Mouse (Mus musculus) limb, embryonic 14.5 days (tissue): ENCODE results near the gene Arhgef7. TPM values are rescaled to one million over a fixed set of nuclear protein-coding genes. Genes with fewer than 3 reads are reported as not detected.
A peak's percentile ranks its signal among the peaks of the same experiment; 100 is the strongest.

Experiments used
- ATAC-seq: fragments of 200-750 bp; cut with Nextera tagmentation; 2 replicates; pipeline ENCODE4 v1.8.0; 2017; ENCODE audit warnings: low read depth, moderate number of reproducible peaks, moderate TSS enrichment; ENCODE audit not compliant: low FRiP score
- DNase-seq: peaks from one replicate; pipeline ENCODE4 v3.0.0-alpha.2; 2015; ENCODE audit warnings: low spot score
- H3K27ac ChIP-seq: fragments of 300-500 bp; sonication (generic); replicated peaks from 2 replicates; pipeline ENCODE4 v1.5.1; 2014; ENCODE audit warnings: low read depth, mild to moderate bottlenecking, low read length, moderate library complexity, mixed read lengths
- H3K27me3 ChIP-seq: fragments of 300-500 bp; sonication (generic); 2 replicates; pipeline ENCODE4 v1.6.1; 2014; ENCODE audit warnings: low read length, mixed read lengths; ENCODE audit not compliant: control insufficient read depth, insufficient read depth
- H3K36me3 ChIP-seq: fragments of 300-500 bp; sonication (generic); 2 replicates; pipeline ENCODE4 v1.6.1; 2014; ENCODE audit warnings: mild to moderate bottlenecking, low read length, moderate library complexity, mixed read lengths; ENCODE audit not compliant: control insufficient read depth, insufficient read depth
- H3K4me1 ChIP-seq: fragments of 300-500 bp; sonication (generic); 2 replicates; pipeline ENCODE4 v1.6.1; 2014; ENCODE audit warnings: antibody characterized with exemption, low read length, mixed read lengths; ENCODE audit not compliant: control insufficient read depth, insufficient read depth
- H3K4me2 ChIP-seq: fragments of 300-500 bp; sonication (generic); replicated peaks from 2 replicates; pipeline ENCODE4 v1.6.1; 2014; ENCODE audit warnings: low read depth, mild to moderate bottlenecking, low read length, moderate library complexity; ENCODE audit not compliant: severe bottlenecking
- H3K4me3 ChIP-seq: fragments of 300-500 bp; sonication (generic); replicated peaks from 2 replicates; pipeline ENCODE4 v1.5.1; 2014; ENCODE audit warnings: low read length
- H3K9ac ChIP-seq: fragments of 300-500 bp; sonication (generic); 2 replicates; pipeline ENCODE4 v1.6.1; 2014; ENCODE audit warnings: mild to moderate bottlenecking, low read depth, low read length, moderate library complexity; ENCODE audit not compliant: severe bottlenecking
- H3K9me3 ChIP-seq: fragments of 300-500 bp; sonication (generic); 2 replicates; pipeline ENCODE4 v1.6.1; 2016; ENCODE audit warnings: low read length; ENCODE audit not compliant: control insufficient read depth
- POLR2A ChIP-seq: fragments of 200-500 bp; IDR thresholded peaks from 2 replicates; pipeline ENCODE4 v1.8.0; 2012; ENCODE audit warnings: inconsistent platforms, mild to moderate bottlenecking, moderate library complexity, borderline replicate concordance; ENCODE audit not compliant: insufficient read depth, insufficient read length; ENCODE audit errors: extremely low read depth
- WGBS: fragments of 180-500 bp; shearing (Covaris S2); extraction: QIAGEN DNeasy Blood & Tissue Kit; methylation state at CpG from one replicate; pipeline ENCODE4 v1.1.7; 2014; 5-methylcytosine and 5-hydroxymethylcytosine counted together
- polyA plus RNA-seq, 2 experiments: library from polyadenylated mRNA; depleted of rRNA in 1 of 2; stranded (reverse) in 1 of 2; unstranded in 1 of 2; fragments of >200 nt; fragmentation: Nextera tagmentation in 1 of 2; extraction: Ambion mirVana in 1 of 2; gene quantifications; 2 replicates each; pipeline versions ENCODE4 v1.2.1 to v1.2.3; 2012 to 2014

Gene Arhgef7
- polyA plus RNA-seq, 2 experiments, result 52.6 to 54.4 TPM

DNA sequence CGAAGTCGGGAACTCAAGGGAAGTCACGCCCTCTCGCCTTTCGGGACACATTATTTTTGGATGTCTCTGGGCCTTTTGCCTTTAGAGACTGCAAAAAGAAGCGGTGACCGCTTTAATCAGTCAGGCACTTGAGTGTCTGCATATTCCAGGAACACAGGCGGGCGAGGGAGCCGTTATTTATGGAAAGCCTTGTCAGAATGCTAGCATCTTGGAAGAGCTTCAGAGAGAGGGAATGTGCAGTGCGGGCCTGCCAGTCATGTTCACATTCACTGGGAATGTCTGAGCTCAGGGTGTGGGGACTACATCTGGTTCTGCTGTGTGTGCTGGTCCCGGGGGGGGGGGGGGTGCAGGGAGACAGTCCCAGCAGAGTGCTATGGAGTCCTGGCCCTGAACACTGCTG lies 21.7 kb upstream of the Arhgef7 start:
- Histone ChIP-seq H3K4me3 (no peak overlapping the region), H3K36me3 (no peaks in the 10 kb centered on the region), H3K9me3 (no peaks in the 10 kb centered on the region), H3K27ac (no peak overlapping the region), H3K4me1 (no peaks in the 10 kb centered on the region), H3K9ac (no peak overlapping the region), H3K4me2 (no peak overlapping the region), H3K27me3 (no peaks in the 10 kb centered on the region)
- ATAC-seq (no peak), DNase-seq (peak; percentile 28)
- TF ChIP-seq POLR2A, result no peak
- 77% methylated on average over 12 of the region's 12 CpGs for WGBS

DNA sequence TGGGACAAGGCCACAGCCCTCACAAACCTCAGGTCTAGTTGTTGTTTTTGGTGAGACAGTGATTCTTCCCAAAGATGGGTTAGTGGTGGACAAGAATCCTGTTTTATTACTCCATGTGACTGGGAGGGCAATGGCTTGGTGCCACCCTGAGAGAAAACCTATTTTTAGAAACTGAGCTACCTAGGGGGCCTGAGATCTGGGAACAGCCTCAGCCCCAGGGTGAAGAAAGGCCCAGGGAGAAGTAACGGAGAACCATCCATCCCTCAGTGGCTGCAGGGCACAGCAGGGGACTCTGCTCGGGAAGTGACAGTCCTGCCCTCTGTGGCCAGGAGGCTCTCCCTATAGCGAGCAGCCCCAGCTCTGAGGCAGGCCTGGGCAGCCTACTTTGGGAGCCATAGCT lies 19.8 kb upstream of the Arhgef7 start:
- Histone ChIP-seq H3K4me1 (no peaks in the 10 kb centered on the region), H3K27me3 (no peaks in the 10 kb centered on the region), H3K4me3 (no peak overlapping the region), H3K9ac (no peak overlapping the region), H3K36me3 (no peaks in the 10 kb centered on the region), H3K27ac (no peak overlapping the region), H3K4me2 (no peak overlapping the region), H3K9me3 (no peaks in the 10 kb centered on the region)
- 12% methylated on average over 3 of the region's 3 CpGs for WGBS
- DNase-seq (no peak), ATAC-seq (no peak)
- no peak for TF ChIP-seq POLR2A

DNA sequence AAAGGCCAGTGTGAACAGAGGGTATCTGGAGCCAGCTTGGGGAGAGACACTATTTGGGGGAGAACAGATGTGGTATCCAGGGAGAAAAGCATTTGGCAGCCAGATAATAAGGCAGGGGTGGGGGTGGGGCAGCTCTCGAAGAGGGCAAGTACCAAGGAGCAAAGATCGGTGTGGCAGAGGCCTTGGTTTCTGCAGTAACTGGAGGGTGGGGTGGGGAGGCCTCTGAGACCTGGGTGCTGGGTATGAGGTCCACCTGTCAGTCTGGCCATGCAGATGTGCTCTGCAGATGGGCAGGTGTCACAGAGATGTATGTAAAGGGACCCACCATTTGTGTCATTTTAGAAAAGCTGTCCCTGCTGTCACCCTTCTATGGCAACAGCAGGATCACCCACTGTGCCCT lies 18.7 kb upstream of the Arhgef7 start:
- Histone ChIP-seq H3K9me3 (no peaks in the 10 kb centered on the region), H3K27ac (no peak overlapping the region), H3K9ac (no peak overlapping the region), H3K4me1 (no peaks in the 10 kb centered on the region), H3K36me3 (no peaks in the 10 kb centered on the region), H3K4me2 (no peak overlapping the region), H3K4me3 (no peak overlapping the region), H3K27me3 (no peaks in the 10 kb centered on the region)
- no peak for TF ChIP-seq POLR2A
- ATAC-seq (no peak), DNase-seq (no peak)
- 36% methylated on average over 2 of the region's 2 CpGs for WGBS

DNA sequence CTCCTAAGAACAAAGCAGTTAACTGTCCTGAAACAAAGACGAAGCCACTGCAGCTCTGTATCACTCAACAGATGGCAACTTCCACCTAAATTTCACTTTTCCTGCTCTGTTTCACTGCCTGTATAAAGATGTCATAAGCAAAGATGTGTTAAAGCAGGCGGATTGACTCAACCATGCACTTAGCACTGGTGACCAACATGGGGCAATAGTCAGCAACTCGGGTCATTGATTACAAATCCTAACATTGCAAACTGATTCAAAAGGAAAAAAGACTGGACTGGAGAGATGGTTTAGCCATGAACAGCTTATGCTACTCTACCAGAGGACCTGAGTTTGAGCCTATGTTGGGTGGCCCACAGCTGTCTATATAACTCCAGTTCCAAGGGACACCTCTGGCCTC lies 18.0 kb upstream of the Arhgef7 start:
- H3K9me3 ChIP-seq, result no peaks in the 10 kb centered on the region

DNA sequence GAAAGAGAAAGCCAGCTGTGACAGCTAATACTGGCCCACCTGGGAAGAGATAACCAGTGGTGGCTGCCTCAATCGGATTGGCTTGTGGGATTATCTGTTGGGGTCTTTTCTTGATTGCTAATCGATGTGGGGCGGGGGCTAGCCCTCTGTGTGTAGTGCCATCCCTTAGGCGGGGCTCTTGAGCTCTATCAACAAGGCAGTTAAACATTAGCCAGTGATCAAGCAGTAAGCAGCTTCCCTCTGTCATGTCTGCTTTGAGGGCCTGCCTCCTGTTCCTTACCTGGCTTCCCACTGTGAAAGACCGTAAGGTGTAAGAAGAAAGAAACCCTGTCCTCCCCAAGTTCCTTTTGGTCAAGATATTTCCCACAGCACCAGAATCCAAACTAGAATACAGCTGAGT lies 17.1 kb upstream of the Arhgef7 start:
- WGBS, result 62% methylated on average over 5 of the region's 5 CpGs
- no peak for DNase-seq
- TF ChIP-seq POLR2A, result no peak
- Histone ChIP-seq H3K27me3 (no peaks in the 10 kb centered on the region), H3K27ac (no peak overlapping the region), H3K4me3 (no peak overlapping the region), H3K9ac (no peak overlapping the region), H3K36me3 (no peaks in the 10 kb centered on the region), H3K9me3 (no peaks in the 10 kb centered on the region), H3K4me2 (no peak overlapping the region), H3K4me1 (no peaks in the 10 kb centered on the region)
- ATAC-seq, result no peak

More for the DNA sequence above, 18.0 kb upstream of the Arhgef7 start:
- WGBS, result 85% methylated on average over 3 of the region's 3 CpGs
- H3K36me3 ChIP-seq, result no peaks in the 10 kb centered on the region
- H3K27ac ChIP-seq, result no peak overlapping the region
- H3K27me3 ChIP-seq, result no peaks in the 10 kb centered on the region
- DNase-seq (no peak), ATAC-seq (no peak)
- no peak overlapping the region for H3K4me2 ChIP-seq
- H3K9ac ChIP-seq, result no peak overlapping the region
- H3K4me1 ChIP-seq, result no peaks in the 10 kb centered on the region
- TF ChIP-seq POLR2A, result no peak
- H3K4me3 ChIP-seq, result no peak overlapping the region

DNA sequence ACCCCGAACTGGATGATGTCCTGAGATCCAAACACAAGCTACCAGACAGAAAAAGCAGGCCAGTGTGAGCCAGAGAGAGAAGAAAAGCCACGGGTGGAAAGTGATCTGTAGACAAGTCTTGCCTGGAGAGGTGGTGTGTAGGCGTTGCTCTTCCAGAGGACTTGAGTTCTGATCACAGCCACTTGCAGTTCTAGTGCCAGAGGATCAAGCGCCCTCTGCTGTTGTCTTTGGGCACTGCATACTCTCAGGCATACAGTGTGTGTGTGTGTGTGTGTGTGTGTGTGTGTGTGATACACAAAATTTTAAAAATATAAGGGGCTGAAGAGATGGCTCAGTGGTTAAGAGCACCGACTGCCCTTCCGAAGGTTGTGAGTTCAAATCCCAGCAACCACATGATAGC lies 15.3 kb upstream of the Arhgef7 start:
- Histone ChIP-seq H3K27me3 (no peaks in the 10 kb centered on the region), H3K4me3 (no peak overlapping the region), H3K36me3 (no peaks in the 10 kb centered on the region), H3K9me3 (no peaks in the 10 kb centered on the region), H3K4me2 (no peak overlapping the region), H3K27ac (no peak overlapping the region), H3K4me1 (no peaks in the 10 kb centered on the region), H3K9ac (no peak overlapping the region)
- DNase-seq, result no peak
- WGBS, result 84% methylated on average over 6 of the region's 6 CpGs
- no peak for TF ChIP-seq POLR2A
- no peak for ATAC-seq
